Mouse (Mus musculus) heart, adult 2 months (tissue): ENCODE measurements at regions not wholly inside any gene's neighbourhood (a gene's known extent, or its start where the extent isn't known, plus 50 kb on each side); places are given as distances from the start of the nearest gene placed in this dataset.

Source experiments
- CTCF ChIP-seq: fragments of 200-600 bp; IDR thresholded peaks from 2 replicates; pipeline ENCODE4 v1.8.1; 2022; ENCODE audit warnings: antibody characterized with exemption, mild to moderate bottlenecking, moderate library complexity
- EP300 ChIP-seq: fragments of 200-500 bp; IDR thresholded peaks from 2 replicates; pipeline ENCODE4 v1.6.1; 2011; ENCODE audit warnings: low read depth, low read length, control low read depth; ENCODE audit not compliant: insufficient read depth
- POLR2A ChIP-seq: fragments of 200-500 bp; IDR thresholded peaks from 2 replicates; pipeline ENCODE4 v1.6.1; 2011; ENCODE audit warnings: mild to moderate bottlenecking, low read depth, low read length, control low read depth; ENCODE audit not compliant: insufficient read depth

DNA sequence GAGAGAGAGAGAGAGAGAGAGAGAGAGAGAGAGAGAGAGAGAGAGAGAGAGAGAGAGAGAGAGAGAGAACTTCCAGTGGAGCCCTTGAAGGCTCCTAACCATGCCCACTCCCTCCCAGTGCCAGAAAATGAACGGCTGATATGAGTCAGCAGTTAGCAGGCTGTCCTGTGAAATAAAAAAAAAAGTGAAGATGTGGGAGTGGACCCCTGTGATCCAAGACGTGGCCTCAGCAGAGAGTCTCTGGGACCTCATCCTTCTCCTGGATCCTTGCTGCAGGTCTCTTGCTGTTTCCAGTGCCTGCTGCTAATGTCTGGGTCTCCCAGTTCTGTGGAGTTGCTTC lies 57.9 kb upstream of the Adra1b start:
- TF ChIP-seq EP300 (no peak), CTCF (no peak), POLR2A (no peak)
